Mouse (Mus musculus): ENCODE data around the gene U2af1.
"Not testable (repeated sequence)": the region's sequence is repeated elsewhere in the genome, so short reads cannot be mapped to it uniquely, and the experiment has no call there.

U2af1 gene

DNA sequence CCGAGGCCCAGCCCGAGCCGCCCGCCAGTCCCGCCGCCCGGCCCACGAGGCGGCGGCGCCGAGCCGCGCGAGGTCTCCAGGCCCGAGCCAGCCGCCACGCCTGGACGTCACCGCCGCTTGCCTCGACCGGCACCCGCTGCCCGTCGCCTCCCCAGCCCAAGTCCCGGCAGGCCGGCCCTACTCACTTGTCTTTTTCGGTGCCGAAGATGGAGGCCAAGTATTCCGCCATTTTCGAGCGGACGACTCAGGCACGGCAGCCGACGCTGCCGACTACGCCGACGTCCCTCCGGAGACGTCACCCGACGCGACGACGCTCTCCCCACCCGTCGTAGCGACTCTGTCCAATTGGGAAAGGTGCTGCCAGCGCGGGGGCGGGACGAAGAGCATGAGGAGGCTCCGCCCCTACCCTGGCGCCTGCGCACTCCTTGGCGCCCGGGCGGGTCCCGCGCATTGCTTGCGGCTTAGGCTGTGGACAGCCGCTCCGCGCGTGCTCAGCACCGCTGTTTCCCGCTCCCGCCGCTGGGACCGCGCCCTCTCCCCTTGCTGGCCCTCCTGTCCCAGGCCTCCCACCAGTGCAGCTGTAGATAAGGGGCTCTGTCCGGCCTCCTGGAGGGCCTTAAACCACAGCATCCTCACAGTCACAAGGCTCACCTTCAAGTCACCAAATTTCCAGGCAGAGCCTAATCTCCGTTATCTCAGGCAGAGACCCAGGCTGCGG lies at the start of gene U2af1:
Gene U2af1, minus strand, starts transcription at position 425 of the 718 bp plus-strand sequence.
- DNase-seq, result peak; percentile 99

DNA sequence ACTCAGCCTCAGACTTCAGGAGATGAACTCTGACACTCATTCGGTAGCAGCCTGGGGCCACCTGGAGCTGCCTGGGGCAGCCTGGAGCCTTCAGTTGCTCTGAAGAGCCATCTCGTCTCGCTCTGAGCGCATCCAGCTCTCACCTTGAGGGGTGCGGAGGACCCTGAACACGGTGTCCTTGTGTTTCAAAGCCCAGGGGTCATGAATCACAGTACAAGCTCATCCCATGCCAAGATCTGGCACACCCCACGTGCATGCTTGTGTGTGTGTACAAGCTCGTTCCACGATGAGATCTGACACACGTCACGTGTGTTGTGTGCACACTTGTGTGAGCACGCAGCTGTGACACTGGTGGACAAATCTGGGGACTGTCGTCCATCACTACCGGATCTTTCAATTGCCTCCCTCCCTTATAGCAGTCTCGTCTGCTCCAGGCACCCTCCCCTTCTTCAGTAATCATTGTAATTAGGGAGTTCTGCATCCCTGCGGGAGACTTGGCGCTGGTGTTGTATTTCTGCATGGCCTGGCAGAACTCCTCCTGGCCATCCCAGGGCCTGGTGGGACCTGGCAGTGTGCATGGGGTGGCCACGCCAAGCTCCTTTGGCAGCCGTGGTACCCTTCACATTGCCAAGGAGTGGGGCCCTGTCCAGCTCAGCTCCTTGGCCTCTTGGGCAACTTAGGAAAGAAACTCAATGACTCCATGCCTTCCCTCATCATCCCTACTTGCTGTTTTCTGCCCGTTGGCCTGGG lies 46.8 kb upstream of the U2af1 start:
- DNase-seq, result no peak

DNA sequence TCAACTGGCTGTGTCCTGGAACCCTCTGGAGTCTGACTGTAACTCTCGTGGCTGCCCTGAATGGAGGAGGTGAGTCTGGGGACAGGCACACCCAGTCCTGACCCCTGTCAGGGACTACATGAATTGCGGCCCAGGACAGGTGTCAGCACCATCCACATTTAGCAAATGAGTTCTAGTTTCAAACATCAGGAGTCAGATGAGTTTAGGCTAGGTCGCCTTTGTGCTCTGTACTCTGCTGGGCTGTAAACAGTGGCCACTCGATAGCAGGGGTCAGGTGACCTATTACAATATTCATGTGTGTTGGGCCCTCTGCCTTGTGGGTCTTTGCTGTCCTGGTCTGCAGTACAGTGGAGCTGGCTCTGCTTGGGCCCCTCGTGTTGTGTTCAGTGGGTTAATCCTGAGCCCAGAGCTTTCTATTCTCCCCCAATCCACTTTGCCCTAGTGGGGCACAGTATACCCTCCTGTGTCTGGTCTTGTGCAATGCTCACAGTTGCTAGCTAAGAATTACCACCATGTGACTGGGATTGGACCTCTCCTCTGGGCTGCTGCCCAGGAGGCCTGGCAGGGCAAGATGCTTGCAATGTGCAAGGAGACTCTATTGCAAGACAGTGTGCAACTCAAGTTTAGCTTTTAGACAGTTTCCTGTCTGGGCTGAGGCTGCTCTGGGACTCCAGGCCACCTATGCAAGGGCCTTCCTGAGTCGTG lies 44.7 kb upstream of the U2af1 start:
- DNase-seq, result peak; percentile 40 to 77

DNA sequence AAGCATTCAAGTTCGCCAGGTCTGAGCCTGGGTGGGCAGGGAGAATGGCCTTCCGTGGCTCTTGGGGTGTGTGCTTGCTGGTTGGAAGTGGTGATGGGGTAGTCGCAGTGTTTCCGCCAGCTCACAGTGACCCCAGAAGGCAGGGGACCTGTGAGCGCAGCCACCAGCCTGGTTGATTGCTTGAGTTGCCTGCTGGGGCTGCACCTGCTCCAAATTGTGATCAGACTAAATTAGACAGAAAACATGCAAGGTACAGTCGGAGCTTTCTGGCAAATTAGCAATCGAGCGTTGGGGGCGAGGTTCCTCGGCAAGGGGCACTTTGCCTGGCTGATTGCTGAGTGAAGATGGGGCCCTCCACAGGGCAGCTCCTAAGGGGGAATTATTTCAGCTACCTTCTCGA lies 39.7 kb upstream of the U2af1 start:
- no peak for DNase-seq

DNA sequence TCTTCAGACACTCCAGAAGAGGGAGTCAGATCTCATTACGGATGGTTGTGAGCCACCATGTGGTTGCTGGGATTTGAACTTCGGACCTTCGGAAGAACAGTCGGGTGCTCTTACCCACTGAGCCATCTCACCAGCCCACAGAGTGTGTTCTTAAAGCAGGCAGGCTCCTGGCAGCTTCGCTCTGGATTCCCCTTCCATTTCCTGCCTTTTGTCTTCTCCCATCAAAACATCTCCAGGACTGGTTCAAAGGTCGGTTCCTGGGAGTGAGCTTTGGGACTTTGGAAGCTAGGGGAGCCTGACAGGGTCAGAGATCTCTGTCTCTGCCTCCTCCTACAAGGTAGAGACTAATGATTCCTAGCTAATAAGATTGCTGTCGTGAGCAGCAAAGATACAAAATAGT lies 36.7 kb upstream of the U2af1 start:
- DNase-seq, result not testable (repeated sequence)

DNA sequence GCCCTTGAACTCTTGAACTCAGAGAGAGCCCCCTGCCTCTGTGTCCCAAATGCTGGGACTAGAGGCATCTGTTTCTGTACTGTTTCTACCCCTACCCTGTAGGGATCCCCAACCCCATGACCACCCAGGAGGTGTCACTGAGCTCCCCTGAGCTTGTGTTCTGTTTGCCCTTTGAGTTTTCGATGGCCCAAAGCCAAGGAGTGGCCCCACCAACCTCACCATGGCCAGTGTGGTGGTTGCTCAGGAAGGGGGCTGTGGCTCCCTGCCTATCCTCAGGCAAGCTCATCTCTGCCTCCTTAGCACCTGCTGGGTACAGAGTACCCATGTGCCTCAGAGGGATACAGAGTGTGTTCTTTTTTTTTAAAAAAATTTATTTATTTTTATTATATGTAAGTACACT lies 36.3 kb upstream of the U2af1 start:
- no peak for DNase-seq

DNA sequence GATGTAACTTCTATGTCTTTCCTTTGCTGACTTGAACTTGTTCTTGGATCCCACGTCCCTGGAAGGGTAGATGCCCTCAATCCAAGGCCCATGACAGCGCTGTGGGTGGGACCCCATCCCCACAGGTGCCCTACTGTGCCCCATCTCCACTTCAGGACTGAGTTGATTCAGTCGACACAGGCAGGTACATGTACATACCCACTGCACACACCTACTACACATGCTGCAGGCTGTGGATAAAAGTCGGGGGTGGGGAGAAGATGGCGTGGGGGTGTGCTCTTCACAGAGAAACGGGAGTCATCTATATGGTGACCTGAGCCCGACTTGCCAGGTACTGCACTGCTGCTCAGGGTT lies 35.3 kb upstream of the U2af1 start:
- DNase-seq, result no peak

DNA sequence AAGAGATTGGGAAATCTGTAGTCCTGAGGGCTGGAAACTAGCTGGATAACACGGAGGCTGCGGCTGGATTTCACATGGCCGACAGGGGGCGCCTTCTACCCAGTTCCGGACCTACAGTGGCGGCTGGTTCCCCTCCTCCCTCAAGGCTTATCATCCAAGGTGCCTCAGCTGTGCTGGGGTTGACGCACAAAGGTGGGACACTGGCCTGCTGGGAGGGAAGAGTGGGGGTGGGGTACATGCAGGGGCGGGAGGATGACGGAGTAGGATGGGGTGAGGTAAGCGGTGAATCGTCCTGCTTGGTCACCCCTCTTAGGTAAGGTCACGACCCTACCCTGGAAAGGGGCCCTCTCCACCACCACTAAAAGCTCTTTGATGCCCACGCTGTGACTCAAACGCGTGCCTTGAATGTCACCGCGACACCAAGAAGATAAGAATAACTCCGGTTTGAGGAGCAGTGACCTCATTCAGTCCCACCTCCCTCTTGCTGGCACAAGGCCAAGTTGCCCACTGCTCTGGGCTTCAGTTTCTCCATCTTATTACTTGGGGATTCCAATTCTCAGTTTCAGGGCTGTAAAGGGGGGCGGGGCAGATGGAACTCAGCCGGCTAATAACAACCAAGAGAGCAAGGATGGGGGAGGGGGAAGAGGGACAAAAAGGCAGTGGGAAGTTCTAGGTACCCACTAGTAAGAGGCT lies 34.8 kb upstream of the U2af1 start:
- DNase-seq, result peak; percentile 80 to 88

DNA sequence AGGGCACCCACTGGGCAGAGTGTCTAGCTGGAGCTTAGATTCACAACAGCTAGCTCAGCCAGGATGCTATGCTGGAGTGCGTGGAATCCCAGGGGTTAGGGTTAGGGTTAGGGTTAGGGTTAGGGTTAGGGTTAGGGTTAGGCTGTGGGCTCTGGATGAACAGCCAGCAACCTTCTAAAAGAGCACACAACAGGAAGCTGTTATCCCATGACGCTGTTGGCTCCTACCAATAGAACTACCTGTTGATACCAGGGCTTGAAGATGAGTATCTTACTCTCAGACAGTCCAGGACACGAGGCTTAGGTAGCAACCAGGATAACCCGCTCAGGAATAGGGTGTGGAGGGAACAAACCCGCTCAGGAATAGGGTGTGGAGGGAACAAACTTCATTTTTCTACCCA lies 34.2 kb upstream of the U2af1 start:
- DNase-seq, result no peak

DNA sequence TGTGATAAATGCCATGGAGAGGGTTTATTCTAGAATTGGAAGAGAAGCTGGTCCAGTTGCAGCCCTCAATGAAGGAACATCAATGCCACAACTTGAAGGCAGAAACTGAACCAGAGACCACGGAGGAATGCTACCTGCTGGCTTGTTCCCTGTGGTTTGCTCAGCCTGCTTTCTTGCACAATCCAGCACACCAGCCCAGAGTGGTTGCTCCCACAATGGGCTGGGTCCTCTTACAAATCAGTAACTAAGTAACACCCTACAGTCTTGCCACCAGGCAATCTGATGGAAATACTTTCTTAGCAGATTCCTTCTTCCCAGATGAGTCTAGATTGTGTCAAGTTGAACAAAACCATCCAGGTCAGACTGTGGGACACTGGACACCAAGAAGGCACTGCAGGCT lies 30.9 kb upstream of the U2af1 start:
- no peak for DNase-seq

DNA sequence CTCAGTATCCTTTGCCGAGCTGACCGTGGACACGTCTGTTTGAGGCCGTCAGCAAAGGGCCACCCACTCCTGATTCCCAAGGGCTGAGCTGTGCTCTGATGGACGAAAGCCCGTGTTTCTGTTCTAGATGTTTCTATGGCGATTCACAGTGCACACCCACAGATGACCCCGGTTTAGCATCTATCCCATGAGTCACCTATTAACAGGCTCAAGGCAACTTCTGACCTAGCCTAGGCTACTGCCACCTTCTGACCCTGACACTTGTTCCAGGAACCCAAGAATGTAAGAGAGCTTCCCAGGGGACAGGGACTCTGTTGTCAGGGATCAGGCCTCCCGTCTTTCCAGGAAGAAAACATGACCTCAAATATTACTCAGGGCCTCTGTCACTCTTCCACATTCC lies 29.4 kb upstream of the U2af1 start:
- no peak for DNase-seq

DNA sequence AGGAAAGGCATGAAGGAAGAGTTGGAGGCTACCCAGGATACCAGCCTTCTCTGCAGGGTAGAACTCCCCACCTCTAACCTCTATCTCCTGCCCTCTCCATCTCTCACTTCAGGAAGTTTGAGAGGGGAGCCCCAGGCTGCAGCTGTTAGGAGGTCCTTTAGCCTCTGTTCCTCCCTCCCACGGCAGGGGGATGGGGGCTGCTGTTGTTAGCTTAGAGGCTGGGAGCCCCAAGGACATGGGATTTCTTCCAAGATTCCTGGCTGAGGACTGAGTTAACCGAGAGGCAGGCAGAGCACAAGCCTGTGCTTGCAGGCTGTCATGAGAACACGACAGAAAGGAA lies 27.5 kb upstream of the U2af1 start:
- peak; percentile 49 to 61 for DNase-seq

DNA sequence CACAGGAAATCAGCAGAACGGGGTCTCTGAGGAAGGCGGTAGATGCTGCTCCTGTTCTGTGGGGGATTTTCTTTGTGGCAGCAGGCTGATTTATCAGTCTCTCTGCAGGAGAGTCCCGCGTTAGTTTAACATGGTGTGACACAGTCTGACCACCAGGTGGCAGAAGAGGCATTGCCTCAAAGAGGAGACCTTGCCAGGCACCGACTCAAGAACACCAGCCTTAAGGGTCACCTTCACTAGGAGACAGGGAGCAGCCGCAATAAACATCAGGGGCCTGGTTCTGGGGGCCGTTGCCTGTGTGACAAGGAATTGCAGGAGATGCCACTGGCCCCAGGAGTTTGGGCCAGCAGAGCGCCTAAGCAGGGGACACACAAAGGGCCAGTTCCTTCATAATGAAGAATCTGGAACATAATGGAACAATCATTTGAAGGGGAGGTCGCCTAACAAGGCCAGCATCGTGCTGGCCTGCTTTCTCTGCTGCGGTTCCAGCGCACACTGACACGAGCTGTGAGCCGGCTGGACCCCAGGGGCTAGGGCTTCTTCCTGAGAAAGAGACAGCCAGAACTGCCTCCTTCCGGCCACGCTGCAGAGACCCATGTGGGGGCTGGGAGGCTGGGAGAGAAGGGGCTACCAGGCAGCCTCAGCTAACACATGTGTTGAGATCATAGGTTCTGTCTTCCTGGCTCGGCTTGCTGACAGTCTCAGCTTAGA lies 27.0 kb upstream of the U2af1 start:
- DNase-seq, result peak; percentile 86 to 90

DNA sequence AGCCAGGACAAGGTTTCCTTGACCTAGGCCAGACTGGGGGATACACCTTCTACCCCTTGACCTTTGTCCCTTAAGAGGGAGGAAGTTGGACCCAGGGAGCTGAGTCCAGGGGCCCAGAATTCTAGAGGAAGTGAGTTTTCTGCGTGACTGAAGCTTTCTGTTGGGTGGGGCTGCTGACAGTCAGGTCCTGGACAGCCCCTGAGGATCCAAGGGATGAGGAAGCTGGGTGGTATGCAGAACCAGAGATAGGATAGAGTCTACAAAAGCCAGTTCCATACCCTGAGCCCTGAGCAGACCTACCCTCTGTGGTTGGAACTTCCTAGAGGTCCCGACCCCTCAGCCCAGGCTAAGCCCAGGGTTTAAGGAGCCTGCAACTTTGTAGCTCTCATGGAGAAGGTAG lies 21.8 kb upstream of the U2af1 start:
- no peak for DNase-seq

DNA sequence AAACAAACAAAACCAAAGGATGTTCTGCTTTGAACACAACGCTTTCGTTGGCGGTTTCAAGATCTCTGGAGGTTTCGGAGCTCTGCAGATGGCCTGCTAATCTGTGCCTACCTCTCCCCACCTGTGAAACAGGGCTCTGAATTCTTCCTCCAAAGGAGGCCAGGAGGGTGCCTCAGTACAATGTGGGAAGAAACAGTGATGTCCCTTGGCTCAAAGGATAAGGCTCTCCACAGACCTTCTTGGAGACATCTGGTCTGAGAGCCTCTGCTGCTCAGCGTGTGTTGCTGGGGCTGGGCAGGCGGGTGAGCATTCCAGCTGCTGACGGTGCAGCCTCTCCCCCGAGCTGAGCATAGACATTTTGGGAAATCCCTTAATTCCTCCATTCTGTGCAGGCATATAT lies 18.8 kb upstream of the U2af1 start, which contains the start of gene Cryaa:
Gene Cryaa, plus strand, starts transcription at position 301 of the 400 bp plus-strand sequence.
- DNase-seq, result no peak

DNA sequence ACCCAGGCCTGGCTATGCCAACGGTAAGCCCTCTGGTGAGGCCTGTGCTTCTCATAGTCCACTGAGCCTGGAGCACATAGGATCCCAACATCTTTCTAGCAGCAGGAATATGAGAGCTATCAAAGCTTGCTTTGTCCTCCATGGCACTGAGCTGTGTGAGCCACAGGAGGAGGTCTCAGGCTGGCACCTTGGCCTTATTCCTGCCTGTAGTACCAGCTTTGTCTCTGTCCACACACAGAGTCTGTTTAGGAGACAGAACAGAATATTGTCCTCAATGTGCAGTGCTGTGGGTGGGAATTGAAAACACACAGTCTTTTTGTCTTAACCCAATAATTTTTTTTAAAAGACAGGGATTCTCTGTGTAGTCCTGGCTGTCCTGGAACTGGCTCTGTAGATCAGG lies 15.7 kb upstream of the U2af1 start:
- no peak for DNase-seq

DNA sequence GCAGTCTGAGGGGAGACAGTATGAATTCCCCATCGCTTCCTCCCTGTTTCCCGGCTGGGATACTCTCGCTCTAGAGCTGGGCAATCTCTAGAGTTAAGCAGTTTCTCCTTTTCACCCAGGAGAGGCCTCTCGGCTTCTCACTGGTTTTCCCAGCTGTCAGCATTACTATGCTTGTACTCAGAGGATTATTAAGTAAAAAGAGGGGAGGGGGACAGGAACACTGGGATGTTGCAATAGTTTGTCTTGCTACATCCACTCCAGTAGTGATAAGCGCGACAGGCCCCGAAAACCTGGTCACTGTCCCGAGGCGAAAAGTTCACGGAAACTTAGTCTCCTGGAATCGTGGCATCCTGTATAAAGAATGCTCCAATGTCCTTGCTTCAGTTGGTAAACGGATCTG lies 13.6 kb upstream of the U2af1 start:
- DNase-seq, result no peak

DNA sequence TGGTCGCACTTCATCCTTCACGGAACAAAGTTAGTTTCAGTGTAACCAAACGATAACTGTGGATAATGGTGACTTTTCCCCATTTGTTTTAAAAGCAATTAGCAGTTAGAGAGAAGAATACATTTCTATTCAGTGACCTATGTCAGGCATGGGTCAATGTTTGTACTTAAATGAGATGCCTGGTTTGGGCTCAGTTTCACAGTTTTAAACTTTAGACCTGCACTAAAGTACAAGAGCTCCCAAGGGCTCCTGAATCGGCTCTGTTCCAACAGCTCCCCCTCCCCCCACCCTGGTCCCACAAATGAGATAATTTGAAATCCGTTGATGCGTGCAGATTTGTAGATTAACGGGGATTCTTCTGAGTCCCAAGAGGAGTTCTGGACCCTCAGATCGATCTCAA lies 13.0 kb upstream of the U2af1 start:
- DNase-seq, result no peak

DNA sequence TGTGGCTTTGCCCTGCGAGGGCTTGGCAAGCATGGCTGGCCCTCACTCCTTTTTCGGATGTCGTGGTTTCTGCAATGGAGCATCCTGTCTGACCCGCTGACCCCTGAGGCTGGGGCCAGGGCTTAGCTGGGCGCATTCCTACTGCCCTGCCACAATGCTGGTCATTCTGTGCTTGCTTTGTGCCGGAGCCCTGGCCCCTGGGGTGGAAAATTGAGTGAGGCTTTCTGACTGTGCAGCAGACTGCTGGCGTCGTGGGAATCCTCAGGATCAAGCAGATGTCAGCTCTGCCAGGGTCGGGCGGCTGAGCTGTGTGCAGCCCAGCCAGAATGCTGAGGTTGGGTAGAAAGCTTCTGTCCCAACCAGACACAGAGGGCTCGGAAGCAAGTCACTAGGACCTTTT lies 11.5 kb upstream of the U2af1 start:
- DNase-seq, result no peak

DNA sequence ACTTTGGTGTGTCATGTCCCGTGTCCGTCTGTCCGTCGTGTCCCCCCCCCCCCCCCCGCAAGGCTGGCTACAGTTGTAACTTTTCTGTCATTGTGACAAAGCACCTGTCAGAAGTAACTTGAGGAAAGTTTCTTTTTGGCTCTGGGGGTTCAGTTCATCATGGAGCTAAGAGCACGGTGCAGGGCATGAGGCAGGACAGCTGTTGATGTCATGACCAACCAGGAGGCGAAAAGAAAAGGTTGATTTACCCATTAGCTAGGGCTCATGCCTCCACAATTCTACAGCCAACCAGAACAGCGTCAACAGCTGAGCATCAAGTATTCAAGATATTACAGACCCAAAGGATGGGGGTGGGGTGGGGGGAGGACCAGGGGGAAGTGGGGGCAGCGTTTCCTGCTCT lies 9.6 kb upstream of the U2af1 start:
- no peak for DNase-seq

DNA sequence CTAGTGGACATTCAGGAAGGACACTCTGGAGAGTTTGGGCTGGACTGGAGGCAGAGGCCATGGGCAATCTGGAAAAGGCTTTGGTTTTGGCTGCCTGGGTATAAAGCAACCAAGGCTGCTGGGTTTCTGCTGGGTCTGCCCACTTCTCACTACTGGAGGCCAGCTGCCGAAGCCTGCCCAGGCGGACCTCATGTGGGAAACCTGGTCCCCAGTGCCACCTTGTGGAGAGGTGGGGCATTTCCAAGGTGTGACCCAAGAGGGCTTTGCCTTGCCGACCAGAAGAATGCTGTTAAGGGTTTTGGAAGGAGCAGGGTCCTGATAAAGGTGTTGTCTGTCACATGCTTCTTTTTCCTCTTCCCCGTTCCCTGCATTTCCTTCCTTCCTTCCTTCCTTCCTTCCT lies 6.1 kb upstream of the U2af1 start:
- DNase-seq, result peak; percentile 87 to 91

DNA sequence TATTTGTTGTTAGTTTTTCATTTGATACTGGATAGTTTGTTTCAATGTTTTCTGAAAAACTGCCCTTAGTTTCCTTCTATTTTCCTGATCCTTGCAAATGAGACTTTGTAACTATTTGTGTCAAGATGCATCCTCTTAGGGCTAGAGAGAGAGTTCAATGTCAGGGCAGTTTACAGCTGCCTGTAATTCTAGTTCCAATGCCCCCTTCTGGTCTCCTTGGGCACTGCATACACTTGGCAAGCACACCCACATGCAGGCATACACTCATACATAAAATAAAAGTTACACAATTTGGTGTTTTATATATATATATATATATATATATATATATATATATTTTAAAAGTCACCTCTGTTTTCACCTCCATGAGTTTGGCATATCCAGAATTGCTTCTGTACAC lies 4.2 kb upstream of the U2af1 start:
- no peak for DNase-seq

Measured in lung, postnatal 4 days (tissue).